ENCODE assay signal across 27 mouse cellular contexts in the genomic region with DNA sequence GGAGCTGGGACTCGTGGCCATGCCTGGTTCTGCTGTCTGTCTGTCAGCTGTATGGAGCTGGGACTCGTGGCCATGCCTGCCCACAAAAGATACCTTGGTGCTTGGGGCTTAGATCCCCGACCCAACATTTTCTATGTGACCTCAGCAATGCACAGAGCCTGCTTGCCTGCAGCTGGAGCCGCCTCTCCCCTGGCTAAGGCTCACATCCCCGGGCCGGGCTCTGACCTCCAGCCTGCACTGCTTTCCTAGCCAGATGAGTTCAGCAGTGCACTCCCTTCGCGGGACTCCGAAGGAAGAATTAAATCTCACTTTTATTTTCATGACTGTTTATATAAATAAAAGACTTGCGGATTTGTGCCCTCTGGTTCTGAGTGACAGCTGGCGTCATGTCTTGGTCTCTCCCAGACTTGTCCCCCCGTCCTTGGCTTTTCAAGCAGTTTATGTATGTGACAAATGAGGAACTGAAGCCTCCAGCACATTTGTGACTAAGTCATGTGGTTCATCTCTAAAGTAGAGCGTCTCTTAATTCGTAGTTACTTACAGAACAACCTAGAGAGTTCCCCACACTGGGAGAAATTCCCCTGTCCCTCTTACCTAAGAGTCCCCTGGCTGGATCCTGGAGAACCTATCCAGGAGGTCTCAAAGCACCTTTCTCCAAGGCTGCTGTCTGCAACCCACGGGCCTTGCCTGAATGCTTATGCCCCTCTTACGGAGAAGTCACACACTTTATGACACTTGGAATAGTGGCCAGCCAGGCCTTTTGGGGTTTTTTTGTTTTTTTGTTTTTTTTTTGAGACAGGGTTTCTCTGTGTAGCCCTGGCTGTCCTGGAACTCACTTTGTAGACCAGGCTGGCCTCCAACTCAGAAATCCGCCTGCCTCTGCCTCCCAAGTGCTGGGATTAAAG. TPM values are rescaled to one million over a fixed set of nuclear protein-coding genes. Genes with fewer than 3 reads are reported as not detected.
DNase-seq lines count a peak whose midpoint lies in the region; ATAC-seq and TF ChIP-seq lines count a peak whose summit lies in the region.
"Had no signal": no experiment of that assay in that cellular context is flagged by ENCODE, and none has a peak within 500 bp of the region (broad histone marks: within the 10 kb centered on the region; RNA-seq: fewer than 3 reads in every experiment).

No protein-coding gene starts in this region.

- intact Hi-C loops in heart, postnatal 25 days (cut with DNase I) = loop anchor here (5.0 kb wide), 1 partner anchor 40 kb away; no protein-coding TSS in a partner anchor

- no peaks in the 10 kb centered on the region for H3K9me3 ChIP-seq in liver, postnatal 0 days (ENCODE audit: low read length)
- no peaks in the 10 kb centered on the region for H3K9me3 ChIP-seq in limb, embryonic 10.5 days (replicated peaks)
- H3K9me3 ChIP-seq in hindbrain, embryonic 12.5 days (replicated peaks) = no peaks in the 10 kb centered on the region
- H3K9me3 ChIP-seq: forebrain, embryonic 12.5 days; heart, embryonic 15.5 days; hindbrain, embryonic 15.5 days had no signal

- H3K36me3 ChIP-seq in liver, postnatal 0 days (replicated peaks; ENCODE audit: insufficient read depth, low read length) = no peaks in the 10 kb centered on the region
- no peaks in the 10 kb centered on the region for H3K36me3 ChIP-seq in limb, embryonic 10.5 days
- H3K36me3 ChIP-seq in hindbrain, embryonic 12.5 days = no peaks in the 10 kb centered on the region
- H3K36me3 ChIP-seq: forebrain, embryonic 12.5 days; heart, embryonic 15.5 days; hindbrain, embryonic 15.5 days had no signal

- H3K27me3 ChIP-seq in liver, postnatal 0 days (ENCODE audit: insufficient read depth, low read length) = 0 out of 2 replicates have a peak, but pooled peaks cover 7% of the 10 kb centered on the region
- H3K27me3 ChIP-seq in limb, embryonic 10.5 days (ENCODE audit: low read depth, poor library complexity, severe bottlenecking) = peaks cover 40% of the 10 kb centered on the region
- peaks cover 25% of the 10 kb centered on the region for H3K27me3 ChIP-seq in hindbrain, embryonic 12.5 days

- H3K27ac ChIP-seq in liver, postnatal 0 days (ENCODE audit: low read depth) = peak overlapping the region; percentile 29; the same call in 1 of the 2 replicates
- H3K27ac ChIP-seq in limb, embryonic 10.5 days = no peak overlapping the region
- H3K27ac ChIP-seq in hindbrain, embryonic 12.5 days = no peak overlapping the region
- H3K27ac ChIP-seq: forebrain, embryonic 12.5 days; heart, embryonic 15.5 days; hindbrain, embryonic 15.5 days had no signal

- peaks cover 40% of the 10 kb centered on the region for H3K4me1 ChIP-seq in liver, postnatal 0 days (ENCODE audit: insufficient read depth)
- H3K4me1 ChIP-seq in limb, embryonic 10.5 days = peaks cover 16% of the 10 kb centered on the region
- H3K4me1 ChIP-seq in hindbrain, embryonic 12.5 days = peaks cover 4% of the 10 kb centered on the region; the same call in 1 of the 2 replicates

- TF ChIP-seq CTCF in liver, postnatal 0 days (IDR thresholded peaks at IDR 0.05; ENCODE audit: low read depth) = no peak

- no peak overlapping the region for H3K4me3 ChIP-seq in liver, postnatal 0 days (ENCODE audit: low read depth, low read length)
- no peak overlapping the region for H3K4me3 ChIP-seq in limb, embryonic 10.5 days
- no peak overlapping the region for H3K4me3 ChIP-seq in hindbrain, embryonic 12.5 days
- H3K4me3 ChIP-seq: forebrain, embryonic 12.5 days; heart, embryonic 15.5 days; hindbrain, embryonic 15.5 days had no signal

- WGBS in liver, postnatal 0 days (ENCODE audit: insufficient replicate concordance) = 63% methylated on average over 17 of the region's 17 CpGs
- 87% methylated on average over 17 of the region's 17 CpGs for WGBS in limb, embryonic 10.5 days
- 76% methylated on average over 17 of the region's 17 CpGs for WGBS in hindbrain, embryonic 12.5 days

- no peak overlapping the region for H3K9ac ChIP-seq in liver, postnatal 0 days (replicated peaks)
- no peak overlapping the region for H3K9ac ChIP-seq in hindbrain, embryonic 12.5 days
- H3K9ac ChIP-seq: forebrain, embryonic 12.5 days; heart, embryonic 15.5 days; hindbrain, embryonic 15.5 days; lung, embryonic 14.5 days had no signal

- TF ChIP-seq EP300 in liver, postnatal 0 days (IDR thresholded peaks at IDR 0.05; ENCODE audit: low read depth) = no peak

- no peak overlapping the region for H3K4me2 ChIP-seq in liver, postnatal 0 days (ENCODE audit: low read depth, low read length)
- no peak overlapping the region for H3K4me2 ChIP-seq in hindbrain, embryonic 12.5 days (replicated peaks)
- H3K4me2 ChIP-seq: forebrain, embryonic 12.5 days; heart, embryonic 15.5 days; hindbrain, embryonic 15.5 days; lung, embryonic 14.5 days had no signal

- peak; percentile 7; the same call in 1 of the 2 replicates for ATAC-seq in common myeloid progenitor, adult 5-6 weeks (replicated peaks; ENCODE audit: low read depth, poor library complexity, severe bottlenecking)
- no peak for ATAC-seq in liver, postnatal 0 days
- no peak for ATAC-seq in erythroid progenitor cell, adult 5-6 weeks (replicated peaks; ENCODE audit: low FRiP score, poor library complexity, severe bottlenecking)
- ATAC-seq in hindbrain, embryonic 12.5 days (ENCODE audit: low FRiP score) = no peak

- peak; percentile 90 for DNase-seq in heart, adult 11 months
- no peak for DNase-seq in heart, postnatal 25 days (ENCODE audit: low spot score)
- peak; percentile 25 to 31 for DNase-seq in B cell, adult 2 months
- no peak for DNase-seq in liver, postnatal 0 days
- DNase-seq in limb, embryonic 10.5 days (ENCODE audit: low spot score) = no peak
- DNase-seq: adrenal gland, postnatal 10 days; cerebellum, postnatal 10 days; gastrocnemius, postnatal 36 days; heart, postnatal 4 days; kidney, adult 8-10 months; kidney, postnatal 10 days; lung, embryonic 14.5 days; midbrain, embryonic 14.5 days; right cerebral cortex, postnatal 25 days; thymus, postnatal 14 days had no signal

RNA-seq across cellular contexts. Expression of gene Castor1, which starts 4.3 kb away (rescaled TPM):
- 1 to 10 TPM; 3.8 to 7.4 TPM for total RNA-seq in heart, postnatal 25 days (2021)
- 0.50 and 4.6 TPM in 2 replicates for total RNA-seq in common myeloid progenitor, adult 5-6 weeks (2017)
- polyA plus RNA-seq in liver, postnatal 0 days (2015; fragmentation: Nextera tagmentation; extraction: Ambion mirVana) = 1.8 and 2.0 TPM in 2 replicates
- polyA plus RNA-seq in limb, embryonic 10.5 days (2016; fragmentation: Nextera tagmentation; extraction: Ambion mirVana) = 1.8 and 2.1 TPM in 2 replicates
- not detected in 2 replicates for total RNA-seq in erythroid progenitor cell, adult 5-6 weeks (2015; ENCODE audit: low replicate concordance)
- 2.6 TPM in 1 of 2 replicates, not detected in the other for total RNA-seq in erythroid progenitor cell, adult 5-6 weeks (2017; ENCODE audit: low replicate concordance)
- 3.1 and 3.6 TPM in 2 replicates for polyA plus RNA-seq in hindbrain, embryonic 12.5 days (2016; fragmentation: Nextera tagmentation; extraction: Ambion mirVana)

RNA-seq across cellular contexts. Expression of gene Osm, which starts 13.9 kb away (rescaled TPM):
- total RNA-seq in heart, postnatal 25 days (2021) = not detected
- total RNA-seq in common myeloid progenitor, adult 5-6 weeks (2017) = 15.7 and 16.1 TPM in 2 replicates
- 0.58 and 1.3 TPM in 2 replicates for polyA plus RNA-seq in liver, postnatal 0 days (2015; fragmentation: Nextera tagmentation; extraction: Ambion mirVana)
- not detected in 2 replicates for polyA plus RNA-seq in limb, embryonic 10.5 days (2016; fragmentation: Nextera tagmentation; extraction: Ambion mirVana)
- 2.2 and 4.6 TPM in 2 replicates for total RNA-seq in erythroid progenitor cell, adult 5-6 weeks (2015; ENCODE audit: low replicate concordance)
- 3.7 and 4.3 TPM in 2 replicates for total RNA-seq in erythroid progenitor cell, adult 5-6 weeks (2017; ENCODE audit: low replicate concordance)
- not detected in 2 replicates for polyA plus RNA-seq in hindbrain, embryonic 12.5 days (2016; fragmentation: Nextera tagmentation; extraction: Ambion mirVana)
- total RNA-seq: gastrocnemius, adult 18-20 months; gastrocnemius, postnatal 36 days; layer of hippocampus, postnatal 10 days; left cerebral cortex, postnatal 14 days had no signal
- polyA plus RNA-seq: embryonic facial prominence, embryonic 11.5 days; forebrain, embryonic 12.5 days; hindbrain, embryonic 15.5 days; intestine, embryonic 14.5 days; lung, embryonic 14.5 days; neural tube, embryonic 11.5 days had no signal

RNA-seq across cellular contexts. Expression of gene Lif, which starts 35.1 kb away (rescaled TPM):
- total RNA-seq in heart, postnatal 25 days (2021) = under 1 TPM; 0.17 to 0.55 TPM
- total RNA-seq in common myeloid progenitor, adult 5-6 weeks (2017) = 0.63 and 1.1 TPM in 2 replicates
- not detected in 2 replicates for polyA plus RNA-seq in liver, postnatal 0 days (2015; fragmentation: Nextera tagmentation; extraction: Ambion mirVana)
- 0.05 and 0.06 TPM in 2 replicates for polyA plus RNA-seq in limb, embryonic 10.5 days (2016; fragmentation: Nextera tagmentation; extraction: Ambion mirVana)
- not detected in 2 replicates for total RNA-seq in erythroid progenitor cell, adult 5-6 weeks (2015; ENCODE audit: low replicate concordance)
- 0.39 TPM in 1 of 2 replicates, not detected in the other for total RNA-seq in erythroid progenitor cell, adult 5-6 weeks (2017; ENCODE audit: low replicate concordance)
- polyA plus RNA-seq in hindbrain, embryonic 12.5 days (2016; fragmentation: Nextera tagmentation; extraction: Ambion mirVana) = not detected in 2 replicates
- polyA plus RNA-seq: forebrain, embryonic 12.5 days; midbrain, embryonic 14.5 days; neural tube, embryonic 11.5 days had no signal

RNA-seq across cellular contexts. Expression of gene Tbc1d10a, which starts 35.7 kb away (rescaled TPM):
- 10 to 100 TPM in 1 of 2 experiments, 1 to 10 TPM in 1; 9.3 to 10.9 TPM for total RNA-seq in heart, postnatal 25 days (2021)
- total RNA-seq in common myeloid progenitor, adult 5-6 weeks (2017) = 4.7 and 6.3 TPM in 2 replicates
- 5.6 and 7.0 TPM in 2 replicates for polyA plus RNA-seq in liver, postnatal 0 days (2015; fragmentation: Nextera tagmentation; extraction: Ambion mirVana)
- 27.4 and 37.4 TPM in 2 replicates for polyA plus RNA-seq in limb, embryonic 10.5 days (2016; fragmentation: Nextera tagmentation; extraction: Ambion mirVana)
- 2.2 and 2.5 TPM in 2 replicates for total RNA-seq in erythroid progenitor cell, adult 5-6 weeks (2015; ENCODE audit: low replicate concordance)
- total RNA-seq in erythroid progenitor cell, adult 5-6 weeks (2017; ENCODE audit: low replicate concordance) = 3.0 and 4.2 TPM in 2 replicates
- polyA plus RNA-seq in hindbrain, embryonic 12.5 days (2016; fragmentation: Nextera tagmentation; extraction: Ambion mirVana) = 28.5 and 29.2 TPM in 2 replicates

Comparison
In these comparisons a context has a peak if more than half of its experiments do, and no peak if none do; other contexts are left out.
1. DNase-seq: peak in heart, adult 11 months (single experiment) and B cell, adult 2 months (2 of 2); none in heart, postnatal 25 days (single experiment), liver, postnatal 0 days (single experiment) and limb, embryonic 10.5 days (single experiment).